Mouse (Mus musculus) urinary bladder, postnatal 25 days (tissue): Measurements from ENCODE around the gene Tbc1d19.

Source experiments
- DNase-seq: peaks from one replicate; pipeline ENCODE4 v3.0.0; 2022; ENCODE audit warnings: low spot score

Gene Tbc1d19

GRCm38 (mm10) chr5:53809115-53809991, at the start of gene Tbc1d19:
Gene Tbc1d19 (plus strand): TSS chr5:53809606.
- DNase-seq: peak; percentile 83

GRCm38 (mm10) chr5:53759912-53760311, 49.5 kb upstream of the Tbc1d19 start:
- DNase-seq: no peak

DNA sequence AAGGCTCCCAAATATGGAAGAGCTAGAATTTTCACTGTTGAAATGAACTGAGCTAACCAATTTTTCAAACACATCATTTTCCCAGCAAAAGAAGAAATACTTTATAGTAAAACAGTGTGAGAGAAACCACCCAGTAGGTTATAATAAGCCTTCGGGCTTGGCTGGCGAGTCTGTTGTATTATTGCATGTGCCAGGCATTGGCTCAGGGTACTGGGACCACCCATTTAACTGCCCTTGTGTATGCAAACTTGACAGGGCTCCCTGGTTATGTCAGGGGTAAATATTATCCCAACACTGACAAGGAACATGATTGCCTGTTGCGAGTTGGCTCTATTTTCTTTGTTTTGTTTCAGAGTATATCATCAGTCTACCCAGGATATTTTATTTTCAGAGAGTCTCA, 48.5 kb upstream of the Tbc1d19 start:
- DNase-seq: no peak

DNA sequence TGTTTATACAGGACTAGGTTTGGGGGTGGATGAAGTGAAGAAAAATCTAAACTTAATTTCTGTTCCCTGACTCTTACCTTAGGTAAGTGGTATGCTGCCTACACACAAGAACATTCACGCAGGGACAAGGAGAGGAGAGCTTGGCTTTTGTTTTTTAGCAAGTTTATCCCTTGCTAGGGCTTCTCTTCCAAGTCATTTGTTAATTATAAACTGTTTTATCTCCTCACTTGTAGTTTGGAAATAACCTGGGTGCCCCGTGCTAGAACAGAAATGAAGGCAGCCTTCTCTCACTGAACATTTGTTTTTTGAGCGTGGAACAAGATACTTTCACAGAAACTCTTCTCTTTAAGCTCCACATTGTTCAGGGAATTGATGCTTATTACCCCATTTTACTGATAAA, 48.1 kb upstream of the Tbc1d19 start:
- DNase-seq: no peak

GRCm38 (mm10) chr5:53784818-53785520, 24.4 kb upstream of the Tbc1d19 start:
- no peak for DNase-seq

DNA sequence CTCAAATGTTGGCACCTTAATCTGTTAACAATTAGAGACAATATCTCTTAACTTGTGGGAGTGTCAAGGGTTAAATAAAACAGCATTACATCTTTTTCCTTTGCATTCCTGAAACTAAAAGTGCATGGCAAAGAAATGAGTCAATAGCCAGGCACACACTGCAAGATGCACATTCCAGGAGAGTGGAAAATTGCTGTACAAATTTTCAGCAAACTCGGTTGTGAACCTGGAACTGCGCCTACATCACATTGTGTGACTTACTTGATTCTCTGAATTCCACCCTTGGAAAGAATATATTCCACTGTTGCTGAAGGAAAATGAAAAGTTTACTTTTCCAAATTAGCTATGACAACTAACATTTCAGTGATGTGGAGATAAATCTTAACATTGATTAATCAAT, 8.0 kb upstream of the Tbc1d19 start:
- DNase-seq: no peak

- DNase-seq: no peak
Measured at GRCm38 (mm10) chr5:53819711-53820110, 10.3 kb downstream of the Tbc1d19 start.

- DNase-seq: no peak
Measured at GRCm38 (mm10) chr5:53825886-53826285, 16.5 kb downstream of the Tbc1d19 start.

DNA sequence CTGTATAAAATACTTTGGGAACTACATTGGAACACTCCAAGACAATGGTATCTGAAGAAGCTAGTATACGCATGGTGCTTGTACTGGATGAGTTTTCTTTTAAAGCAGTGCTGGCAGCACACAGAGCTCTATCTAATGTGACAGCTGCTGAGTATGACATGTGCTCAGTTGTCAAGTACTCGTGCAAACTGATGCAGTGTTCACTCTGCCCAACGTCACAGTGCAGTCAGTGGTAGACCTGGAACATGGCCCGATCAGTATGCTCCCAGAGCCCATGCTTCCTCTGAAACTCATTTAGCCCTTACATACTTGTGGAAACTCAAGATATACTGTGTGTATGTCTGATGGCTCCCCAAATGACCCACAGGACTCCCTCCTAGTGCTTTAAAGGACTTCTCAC, 25.1 kb downstream of the Tbc1d19 start:
- DNase-seq: no peak

GRCm38 (mm10) chr5:53841256-53841655, 31.9 kb downstream of the Tbc1d19 start:
- no peak for DNase-seq

DNA sequence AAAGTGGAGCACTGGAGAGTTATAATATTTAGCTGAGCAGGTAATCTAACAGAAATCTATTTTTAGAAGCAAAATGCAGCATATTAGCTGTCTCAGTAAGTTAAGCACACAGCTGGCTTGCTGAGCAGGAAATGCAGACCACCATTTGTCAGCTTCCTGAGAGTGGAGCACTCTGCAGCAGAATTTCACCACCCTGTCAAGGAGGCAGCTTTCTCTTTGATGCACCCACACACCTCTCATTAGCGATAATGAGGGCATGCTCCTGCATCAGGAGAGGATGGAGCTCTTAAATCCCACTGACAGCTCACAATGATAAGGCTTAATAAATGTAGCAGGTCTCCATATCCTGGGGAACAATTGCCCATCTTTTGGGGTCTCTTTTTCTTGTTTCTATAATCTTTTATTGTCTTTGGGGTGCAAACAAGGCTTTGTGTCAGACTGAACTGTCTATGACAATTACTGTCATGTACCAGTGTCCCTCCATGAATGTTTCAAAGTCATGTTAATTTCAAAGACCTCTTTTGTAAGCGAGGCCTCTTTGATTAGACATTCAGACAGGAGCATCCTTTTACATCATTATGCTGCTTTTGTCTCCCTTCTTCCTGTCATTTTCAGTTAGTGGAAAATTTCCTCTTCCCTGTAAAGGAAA, 39.0 kb downstream of the Tbc1d19 start:
- DNase-seq: no peak

DNA sequence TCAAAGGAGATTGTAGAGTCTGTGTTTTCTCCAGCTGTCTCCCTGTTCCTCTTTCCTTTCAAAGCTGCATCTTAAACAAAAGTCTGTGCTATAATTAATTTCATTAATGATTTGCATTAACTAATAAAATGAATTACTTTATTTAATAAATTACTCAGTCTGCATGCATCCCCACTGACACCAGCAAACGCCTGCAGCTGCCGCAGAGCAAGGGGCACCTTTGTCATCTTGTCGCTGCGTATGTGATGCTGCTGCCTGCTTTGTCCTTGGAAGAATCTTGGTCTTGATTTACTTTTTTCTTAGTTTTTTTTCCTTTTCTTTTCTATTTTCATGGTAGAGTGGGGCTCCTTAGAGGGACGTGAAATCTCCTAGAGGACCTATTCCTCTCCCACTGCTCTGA, 43.2 kb downstream of the Tbc1d19 start:
- DNase-seq: no peak

DNA sequence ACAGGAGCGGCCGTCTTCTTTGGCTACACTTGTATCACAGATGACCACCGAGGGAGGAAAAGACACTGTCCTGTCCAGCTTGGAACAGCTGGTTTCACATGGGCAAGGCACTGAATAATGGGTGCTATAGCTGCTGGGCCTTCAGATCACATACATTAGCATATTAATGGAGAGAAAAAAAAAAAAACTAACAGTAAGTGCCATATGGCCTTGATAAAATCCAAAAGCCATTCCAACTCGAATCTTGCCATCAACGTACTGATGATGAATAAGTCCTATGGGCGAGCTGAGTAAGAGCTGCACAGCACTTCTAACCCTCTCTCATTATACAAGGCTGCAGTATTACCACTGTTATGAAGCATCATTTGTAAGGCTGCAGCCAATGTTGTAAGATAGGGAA, 45.2 kb downstream of the Tbc1d19 start:
- DNase-seq: no peak

DNA sequence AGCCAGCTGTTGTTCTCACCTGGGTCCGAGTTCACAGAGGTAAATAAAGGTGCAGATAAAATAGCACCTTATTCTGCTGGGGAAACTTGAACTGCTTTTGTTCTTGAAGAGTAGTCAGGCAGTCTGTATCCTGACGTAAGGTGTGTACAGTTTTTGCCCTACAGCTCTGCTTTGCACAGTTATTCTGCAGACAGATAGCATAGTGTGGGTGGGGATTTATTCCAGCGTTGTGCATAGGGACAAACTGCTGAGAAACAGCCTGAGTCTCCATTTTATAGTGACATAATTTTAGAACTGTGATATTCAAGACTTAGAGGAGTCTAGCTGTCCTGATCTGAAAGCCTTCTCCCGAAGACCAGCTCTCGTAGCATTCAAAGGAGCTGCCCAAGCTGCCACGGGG, 46.6 kb downstream of the Tbc1d19 start:
- DNase-seq: no peak

- no peak for DNase-seq
Measured at GRCm38 (mm10) chr5:53865146-53865545, 55.7 kb downstream of the Tbc1d19 start.

- DNase-seq: no peak
Measured at GRCm38 (mm10) chr5:53865991-53866390, 56.6 kb downstream of the Tbc1d19 start.

- DNase-seq: peak; percentile 57
Measured at GRCm38 (mm10) chr5:53871665-53872312, 62.4 kb downstream of the Tbc1d19 start.

DNA sequence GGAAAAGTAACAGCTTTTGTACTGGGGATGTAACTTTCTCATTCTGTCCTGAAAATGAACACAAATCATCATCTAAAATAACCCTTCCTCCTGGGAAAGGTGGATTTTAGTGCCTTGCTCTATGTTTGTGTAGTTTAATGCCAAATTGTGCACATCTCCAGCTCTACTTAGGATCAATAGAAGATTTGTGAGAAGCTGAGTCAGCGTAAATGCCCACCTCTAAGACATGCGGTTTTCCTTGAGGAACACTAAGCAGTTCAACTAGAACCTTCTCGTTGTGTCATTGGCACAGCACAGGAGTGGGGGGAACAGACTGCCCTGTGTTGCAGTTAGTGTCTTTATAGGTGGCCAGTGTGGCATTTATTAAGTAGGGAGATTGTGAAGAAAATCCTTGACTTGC, 65.6 kb downstream of the Tbc1d19 start:
- DNase-seq: no peak

DNA sequence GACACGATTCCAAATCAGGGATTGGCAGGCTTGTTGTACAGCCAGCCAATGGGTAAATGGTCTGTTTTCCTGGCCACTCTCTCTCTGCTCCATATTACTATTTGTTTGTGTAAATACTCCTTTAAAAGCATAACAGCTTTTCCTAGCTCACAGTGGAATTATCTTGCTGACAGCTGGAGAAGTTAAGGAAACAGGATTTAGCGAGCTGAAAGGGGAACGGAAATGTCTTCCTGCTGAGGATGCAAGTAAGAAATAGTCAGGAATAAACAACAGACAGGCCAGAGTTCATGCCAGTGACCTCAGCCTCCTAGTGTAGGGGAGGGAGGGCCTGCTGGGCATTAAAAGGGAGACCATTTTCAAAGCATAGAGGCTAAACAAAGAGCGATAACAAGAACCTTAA, 71.3 kb downstream of the Tbc1d19 start:
- no peak for DNase-seq

- no peak for DNase-seq
Measured at GRCm38 (mm10) chr5:53881381-53881990, 72.1 kb downstream of the Tbc1d19 start.

DNA sequence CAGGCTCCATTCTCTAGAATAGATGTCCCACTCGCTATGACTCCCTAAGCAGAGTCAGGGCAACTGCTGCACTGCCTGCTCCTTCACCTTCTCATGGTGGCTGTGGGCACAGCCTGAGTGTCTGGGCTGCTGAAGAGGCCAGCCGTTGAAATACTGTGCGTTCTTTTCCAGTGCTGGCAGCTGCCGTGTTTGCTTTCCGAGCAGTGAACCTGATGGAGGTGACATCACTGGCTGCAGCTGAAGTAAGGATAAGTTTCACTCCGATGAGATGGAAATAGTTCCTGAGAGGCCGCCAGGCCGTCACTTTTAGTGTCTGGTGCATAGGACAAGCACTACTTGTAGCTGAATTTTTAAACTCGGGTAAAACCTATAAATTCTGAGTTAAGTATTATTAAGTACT, 92.0 kb downstream of the Tbc1d19 start:
- no peak for DNase-seq

- no peak for DNase-seq
Measured at GRCm38 (mm10) chr5:53902757-53903156, 93.4 kb downstream of the Tbc1d19 start.
